ENCODE assay signal across 22 mouse cellular contexts in the genomic region with DNA sequence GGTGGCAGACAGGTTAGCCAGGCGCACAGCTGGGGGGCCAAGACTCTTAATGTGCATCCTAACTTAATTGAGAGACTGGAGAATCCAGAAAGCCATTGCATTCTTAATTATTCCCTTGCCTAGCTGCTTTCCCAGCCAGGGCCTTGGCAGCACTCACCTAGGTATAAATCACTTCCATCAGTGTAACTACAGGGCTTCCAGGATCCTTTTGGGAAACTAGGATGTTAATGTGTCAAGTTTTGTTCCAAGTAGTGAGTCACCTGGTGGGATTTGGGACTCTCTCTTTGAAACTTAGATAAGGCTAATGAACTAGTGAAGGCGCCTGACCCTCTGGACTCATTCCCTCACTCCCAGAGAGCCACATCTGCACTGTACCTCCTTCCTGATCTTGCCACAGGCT.
DNase-seq lines count a peak whose midpoint lies in the region; ATAC-seq and TF ChIP-seq lines count a peak whose summit lies in the region.
"Had no signal": no experiment of that assay in that cellular context is flagged by ENCODE, and none has a peak within 500 bp of the region (broad histone marks: within the 10 kb centered on the region; RNA-seq: fewer than 3 reads in every experiment).

No protein-coding gene starts in this region.

- DNase-seq in embryonic facial prominence, embryonic 14.5 days (ENCODE audit: low spot score), result peak; percentile 25
- DNase-seq in embryonic facial prominence, embryonic 10.5 days (ENCODE audit: low spot score), result no peak
- peak; percentile 13 for DNase-seq in urinary bladder, postnatal 14 days (ENCODE audit: low spot score)
- no peak for DNase-seq in urinary bladder, adult 2 months (ENCODE audit: low spot score)
- peak; percentile 53 for DNase-seq in limb, embryonic 14.5 days (ENCODE audit: low spot score)
- no peak for DNase-seq in hindbrain, embryonic 11.5 days (ENCODE audit: low spot score)
- DNase-seq in Muller cell, postnatal 12 days (ENCODE audit: inconsistent ontology term), result no peak
- DNase-seq: adrenal gland, postnatal 10 days; cerebellum, adult 11 months; cerebellum, adult 8-10 months; cerebellum, postnatal 10 days; cerebellum, postnatal 36 days; embryo, embryonic 11 days; forebrain, postnatal 0 days; heart, adult 11 months had no signal

- no peak overlapping the region for H3K4me2 ChIP-seq in embryonic facial prominence, embryonic 14.5 days (ENCODE audit: low read depth, low read length)
- H3K4me2 ChIP-seq in limb, embryonic 14.5 days (replicated peaks; ENCODE audit: low read depth, low read length, severe bottlenecking), result no peak overlapping the region
- H3K4me2 ChIP-seq in hindbrain, embryonic 11.5 days (replicated peaks; ENCODE audit: low read depth, low read length), result no peak overlapping the region
- H3K4me2 ChIP-seq: embryonic facial prominence, embryonic 15.5 days; heart, embryonic 11.5 days; hindbrain, embryonic 14.5 days had no signal

- H3K9ac ChIP-seq in embryonic facial prominence, embryonic 14.5 days (ENCODE audit: low read depth, low read length), result no peak overlapping the region
- H3K9ac ChIP-seq in limb, embryonic 14.5 days (ENCODE audit: low read depth, low read length, severe bottlenecking), result no peak overlapping the region
- H3K9ac ChIP-seq in hindbrain, embryonic 11.5 days (ENCODE audit: low read depth, low read length), result no peak overlapping the region
- H3K9ac ChIP-seq: embryonic facial prominence, embryonic 15.5 days; forebrain, postnatal 0 days; hindbrain, embryonic 14.5 days had no signal

- H3K27me3 ChIP-seq in embryonic facial prominence, embryonic 14.5 days (replicated peaks; ENCODE audit: control insufficient read depth, insufficient read depth, low read length), result no peaks in the 10 kb centered on the region
- H3K27me3 ChIP-seq in embryonic facial prominence, embryonic 10.5 days (replicated peaks; ENCODE audit: low read depth, poor library complexity, severe bottlenecking), result no peaks in the 10 kb centered on the region
- H3K27me3 ChIP-seq in limb, embryonic 14.5 days (ENCODE audit: control insufficient read depth, insufficient read depth, low read length), result no peaks in the 10 kb centered on the region
- no peaks in the 10 kb centered on the region for H3K27me3 ChIP-seq in hindbrain, embryonic 11.5 days (ENCODE audit: control insufficient read depth, insufficient read depth, low read length)
- H3K27me3 ChIP-seq: embryonic facial prominence, embryonic 15.5 days had no signal

- no peaks in the 10 kb centered on the region for H3K4me1 ChIP-seq in embryonic facial prominence, embryonic 14.5 days (ENCODE audit: control insufficient read depth, insufficient read depth, low read length)
- H3K4me1 ChIP-seq in embryonic facial prominence, embryonic 10.5 days, result 0 out of 2 replicates have a peak, but pooled peaks cover 4% of the 10 kb centered on the region
- H3K4me1 ChIP-seq in limb, embryonic 14.5 days (ENCODE audit: control insufficient read depth, insufficient read depth, low read length), result no peaks in the 10 kb centered on the region
- H3K4me1 ChIP-seq in hindbrain, embryonic 11.5 days (replicated peaks; ENCODE audit: control insufficient read depth, insufficient read depth, low read length), result no peaks in the 10 kb centered on the region
- H3K4me1 ChIP-seq: embryonic facial prominence, embryonic 15.5 days had no signal

- ATAC-seq in embryonic facial prominence, embryonic 14.5 days (ENCODE audit: low read depth), result no peak
- ATAC-seq in limb, embryonic 14.5 days (ENCODE audit: low FRiP score, low read depth), result 0 out of 2 replicates have a peak, but pooled peaks have one; percentile 30
- ATAC-seq in hindbrain, embryonic 11.5 days (ENCODE audit: low FRiP score), result no peak
- ATAC-seq: forebrain, embryonic 14.5 days; forebrain, postnatal 0 days; hindbrain, postnatal 0 days; intestine, postnatal 0 days; Patski had no signal

- H3K9me3 ChIP-seq in embryonic facial prominence, embryonic 14.5 days (ENCODE audit: control insufficient read depth, low read length), result no peaks in the 10 kb centered on the region
- H3K9me3 ChIP-seq in embryonic facial prominence, embryonic 10.5 days, result no peaks in the 10 kb centered on the region
- no peaks in the 10 kb centered on the region for H3K9me3 ChIP-seq in limb, embryonic 14.5 days (ENCODE audit: control insufficient read depth, low read length)
- H3K9me3 ChIP-seq in hindbrain, embryonic 11.5 days (ENCODE audit: control insufficient read depth, low read length), result no peaks in the 10 kb centered on the region
- H3K9me3 ChIP-seq: embryonic facial prominence, embryonic 15.5 days had no signal

- 72% methylated on average over 2 of the region's 2 CpGs for WGBS in embryonic facial prominence, embryonic 14.5 days
- 84% methylated on average over 2 of the region's 2 CpGs for WGBS in embryonic facial prominence, embryonic 10.5 days
- WGBS in limb, embryonic 14.5 days, result 49% methylated on average over 2 of the region's 2 CpGs
- 80% methylated on average over 2 of the region's 2 CpGs for WGBS in hindbrain, embryonic 11.5 days

- no peak overlapping the region for H3K4me3 ChIP-seq in embryonic facial prominence, embryonic 14.5 days (ENCODE audit: low read depth, low read length)
- no peak overlapping the region for H3K4me3 ChIP-seq in embryonic facial prominence, embryonic 10.5 days
- no peak overlapping the region for H3K4me3 ChIP-seq in limb, embryonic 14.5 days (replicated peaks; ENCODE audit: low read length)
- H3K4me3 ChIP-seq in hindbrain, embryonic 11.5 days (ENCODE audit: low read depth, low read length), result no peak overlapping the region
- H3K4me3 ChIP-seq: embryonic facial prominence, embryonic 15.5 days had no signal

- no peak overlapping the region for H3K27ac ChIP-seq in embryonic facial prominence, embryonic 14.5 days (replicated peaks; ENCODE audit: low read depth, low read length)
- no peak overlapping the region for H3K27ac ChIP-seq in embryonic facial prominence, embryonic 10.5 days (replicated peaks)
- H3K27ac ChIP-seq in limb, embryonic 14.5 days (replicated peaks; ENCODE audit: low read depth, low read length), result no peak overlapping the region
- no peak overlapping the region for H3K27ac ChIP-seq in hindbrain, embryonic 11.5 days (ENCODE audit: low read depth, low read length)
- H3K27ac ChIP-seq: embryonic facial prominence, embryonic 15.5 days; hindbrain, embryonic 14.5 days; hindbrain, postnatal 0 days had no signal

- TF ChIP-seq POLR2A in limb, embryonic 14.5 days (IDR thresholded peaks at IDR 0.05; ENCODE audit: borderline replicate concordance, extremely low read depth, insufficient read depth, insufficient read length), result no peak

- H3K36me3 ChIP-seq in embryonic facial prominence, embryonic 14.5 days (ENCODE audit: control insufficient read depth, insufficient read depth, low read length), result no peaks in the 10 kb centered on the region
- H3K36me3 ChIP-seq in embryonic facial prominence, embryonic 10.5 days (replicated peaks), result no peaks in the 10 kb centered on the region
- no peaks in the 10 kb centered on the region for H3K36me3 ChIP-seq in limb, embryonic 14.5 days (ENCODE audit: control insufficient read depth, insufficient read depth, low read length)
- H3K36me3 ChIP-seq in hindbrain, embryonic 11.5 days (ENCODE audit: control insufficient read depth, insufficient read depth, low read length), result no peaks in the 10 kb centered on the region
- H3K36me3 ChIP-seq: embryonic facial prominence, embryonic 15.5 days had no signal

Comparison
In these comparisons a context has a peak if more than half of its experiments do, and no peak if none do; other contexts are left out.
1. DNase-seq: peak in embryonic facial prominence, embryonic 14.5 days (single experiment), urinary bladder, postnatal 14 days (single experiment) and limb, embryonic 14.5 days (single experiment); none in embryonic facial prominence, embryonic 10.5 days (single experiment), urinary bladder, adult 2 months (single experiment), hindbrain, embryonic 11.5 days (single experiment) and Muller cell, postnatal 12 days (single experiment).